Mouse (Mus musculus) CD4-positive, CD25-positive, alpha-beta regulatory T cell, adult 4 months (primary cell): ENCODE results near the gene Itih5. TPM values are rescaled to one million over a fixed set of nuclear protein-coding genes. Genes with fewer than 3 reads are reported as not detected.

Experiments used
- ATAC-seq: one replicate; pipeline ENCODE4 v1.8.0; 2017
- polyA plus RNA-seq, 2 experiments: library from polyadenylated mRNA; unstranded; fragments of 100-300 nt; shearing (Covaris generic); gene quantifications; one replicate each; pipeline ENCODE4 v1.2.1; 2017

Itih5 gene
- polyA plus RNA-seq = 10 to 100 TPM; 12.7 to 16.9 TPM

- ATAC-seq = peak; percentile 60
Measured at GRCm38 (mm10) chr2:10153201-10154075, at the start of gene Itih5. Itih5 (plus strand) TSS chr2:10153571.

- ATAC-seq = no peak
Measured at GRCm38 (mm10) chr2:10108535-10109189, 44.7 kb upstream of the Itih5 start.

- ATAC-seq = no peak
Measured at GRCm38 (mm10) chr2:10118751-10119150, 34.6 kb upstream of the Itih5 start.

GRCm38 (mm10) chr2:10119276-10119675, 34.1 kb upstream of the Itih5 start:
- ATAC-seq = no peak

- ATAC-seq = no peak
Measured at GRCm38 (mm10) chr2:10121826-10122225, 31.5 kb upstream of the Itih5 start.

GRCm38 (mm10) chr2:10126122-10126521, 27.2 kb upstream of the Itih5 start:
- no peak for ATAC-seq

GRCm38 (mm10) chr2:10127471-10127870, 25.9 kb upstream of the Itih5 start:
- no peak for ATAC-seq

GRCm38 (mm10) chr2:10128571-10128970, 24.8 kb upstream of the Itih5 start:
- ATAC-seq = no peak

- ATAC-seq = no peak
Measured at GRCm38 (mm10) chr2:10130341-10130990, 22.9 kb upstream of the Itih5 start.

- no peak for ATAC-seq
Measured at GRCm38 (mm10) chr2:10131296-10131695, 22.1 kb upstream of the Itih5 start, which contains the start of gene Itih2. Itih2 (minus strand) TSS chr2:10131396.

GRCm38 (mm10) chr2:10132128-10132527, 21.2 kb upstream of the Itih5 start:
- no peak for ATAC-seq

GRCm38 (mm10) chr2:10133941-10134340, 19.4 kb upstream of the Itih5 start:
- ATAC-seq = no peak

GRCm38 (mm10) chr2:10137320-10137719, 16.1 kb upstream of the Itih5 start:
- no peak for ATAC-seq

- no peak for ATAC-seq
Measured at GRCm38 (mm10) chr2:10140456-10140855, 12.9 kb upstream of the Itih5 start.

GRCm38 (mm10) chr2:10142472-10143454, 10.6 kb upstream of the Itih5 start:
- peak; percentile 100 for ATAC-seq

GRCm38 (mm10) chr2:10145514-10145913, 7.9 kb upstream of the Itih5 start:
- ATAC-seq = no peak

- no peak for ATAC-seq
Measured at GRCm38 (mm10) chr2:10147176-10147575, 6.2 kb upstream of the Itih5 start.

GRCm38 (mm10) chr2:10152590-10152989, 781 bp upstream of the Itih5 start:
- ATAC-seq = peak; percentile 71

- ATAC-seq = no peak
Measured at GRCm38 (mm10) chr2:10157184-10157583, 3.8 kb downstream of the Itih5 start.

GRCm38 (mm10) chr2:10162011-10162410, 8.6 kb downstream of the Itih5 start:
- ATAC-seq = no peak

GRCm38 (mm10) chr2:10166635-10167034, 13.3 kb downstream of the Itih5 start:
- ATAC-seq = no peak

- no peak for ATAC-seq
Measured at GRCm38 (mm10) chr2:10167283-10167682, 13.9 kb downstream of the Itih5 start.
